8 mouse cellular contexts compared by ENCODE assay signal in the genomic region with DNA sequence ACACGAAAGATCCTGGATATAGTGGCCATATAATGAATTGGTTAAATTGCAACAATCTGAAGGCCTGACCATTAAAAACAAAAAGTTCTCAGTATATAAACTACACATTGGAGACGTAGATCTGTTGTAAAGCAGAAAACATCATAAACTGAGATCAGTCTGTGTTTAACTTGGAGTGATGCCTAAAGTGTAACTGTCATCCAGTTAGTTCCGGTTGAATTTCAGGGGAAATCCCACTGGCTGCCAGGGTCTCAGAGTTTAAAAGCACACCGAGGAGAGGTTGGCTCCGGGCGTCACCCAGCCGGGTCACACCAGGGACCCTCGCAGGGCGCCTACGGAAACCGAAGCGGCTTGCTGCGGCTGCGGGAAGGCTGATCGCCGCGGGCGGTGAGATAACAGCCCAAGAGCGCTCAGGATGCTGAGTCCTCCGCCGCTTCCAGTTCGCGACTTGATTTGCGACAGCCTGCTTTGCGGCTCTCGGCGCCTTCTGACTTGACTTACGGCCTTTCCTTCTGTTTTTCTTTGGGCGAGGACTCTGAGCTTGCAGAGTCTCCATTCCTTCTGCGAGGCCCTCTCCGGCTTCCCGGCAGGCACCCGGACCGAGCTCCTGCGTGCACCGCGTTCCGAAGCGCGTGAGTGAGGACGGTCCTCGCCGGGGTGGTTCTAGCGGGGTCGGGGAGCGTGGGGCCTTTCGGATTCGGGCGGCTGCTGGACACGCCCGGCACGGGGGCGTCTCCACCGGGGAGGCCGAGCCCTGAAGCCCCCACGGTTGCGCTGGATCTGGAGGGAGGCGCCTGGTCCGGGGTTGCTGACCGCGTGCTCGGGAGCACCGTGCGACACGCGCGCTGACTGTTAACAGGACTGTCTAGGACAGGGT. TPM values are rescaled to one million over a fixed set of nuclear protein-coding genes. Genes with fewer than 3 reads are reported as not detected.
DNase-seq lines count a peak whose midpoint lies in the region; ATAC-seq lines count a peak whose summit lies in the region.

TSS of gene Rad52 (plus strand) at position 495 of the 877 bp plus-strand sequence.

- no peaks in the 10 kb centered on the region for H3K36me3 ChIP-seq in hindbrain, embryonic 12.5 days

- WGBS in hindbrain, embryonic 12.5 days: 1% methylated on average over 62 of the region's 67 CpGs

- H3K27me3 ChIP-seq in hindbrain, embryonic 12.5 days: no peaks in the 10 kb centered on the region

- peak within 1 kb of the TSS; percentile 90 for H3K4me3 ChIP-seq in hindbrain, embryonic 12.5 days

- peak within 1 kb of the TSS; percentile 94 for H3K27ac ChIP-seq in hindbrain, embryonic 12.5 days

- peak within 1 kb of the TSS; percentile 92 for H3K9ac ChIP-seq in hindbrain, embryonic 12.5 days

- DNase-seq in Muller cell, postnatal 12 days (ENCODE audit: inconsistent ontology term): peak; percentile 88
- DNase-seq in cerebellum, adult 9-11 months: peak; percentile 92
- peak; percentile 78 to 86 for DNase-seq in frontal cortex, postnatal 10 days (ENCODE audit: low spot score in 2 of 2)
- DNase-seq in layer of hippocampus, postnatal 14 days (ENCODE audit: low spot score in 2 of 2): peak; percentile 91 to 92
- DNase-seq in lung, postnatal 14 days: peak; percentile 80
- DNase-seq in retina, adult 2 months (ENCODE audit: low read depth, low spot score): peak; percentile 75
- DNase-seq in thymus, postnatal 36 days: peak; percentile 83 to 88

- H3K4me2 ChIP-seq in hindbrain, embryonic 12.5 days (replicated peaks): peak within 1 kb of the TSS; percentile 80

- ATAC-seq in hindbrain, embryonic 12.5 days (ENCODE audit: low FRiP score): peak; percentile 94

- H3K9me3 ChIP-seq in hindbrain, embryonic 12.5 days (replicated peaks): no peaks in the 10 kb centered on the region

- peaks cover 7% of the 10 kb centered on the region for H3K4me1 ChIP-seq in hindbrain, embryonic 12.5 days

RNA-seq across cellular contexts. Expression of gene Rad52, which starts in this region (rescaled TPM):
- 22.1 and 23.5 TPM in 2 replicates for polyA plus RNA-seq in hindbrain, embryonic 12.5 days (2016; fragmentation: Nextera tagmentation; extraction: Ambion mirVana)
- total RNA-seq in layer of hippocampus, postnatal 14 days (2021): 10 to 100 TPM; 31.6 TPM

Comparison
In these comparisons a context has a peak if more than half of its experiments do, and no peak if none do; other contexts are left out.
1. Peak in every context shown above with its lines: DNase-seq, ATAC-seq, H3K4me3 ChIP-seq and H3K27ac ChIP-seq.